Mouse (Mus musculus) c-Kit-positive CD71-negative TER-119-negative erythroid progenitor cells, embryonic 14.5 days (primary cell): ENCODE results near the gene Pik3c2a.
"Not testable (repeated sequence)": the region's sequence is repeated elsewhere in the genome, so short reads cannot be mapped to it uniquely, and the experiment has no call there.

Experiments
- DNase-seq: peaks from one replicate; pipeline ENCODE4 v3.0.0-alpha.2; 2013; ENCODE audit warnings: low read depth

Pik3c2a gene

GRCm38 (mm10) chr7:116387389-116387788 is 55.9 kb downstream of the Pik3c2a start:
- DNase-seq = not testable (repeated sequence)

DNA sequence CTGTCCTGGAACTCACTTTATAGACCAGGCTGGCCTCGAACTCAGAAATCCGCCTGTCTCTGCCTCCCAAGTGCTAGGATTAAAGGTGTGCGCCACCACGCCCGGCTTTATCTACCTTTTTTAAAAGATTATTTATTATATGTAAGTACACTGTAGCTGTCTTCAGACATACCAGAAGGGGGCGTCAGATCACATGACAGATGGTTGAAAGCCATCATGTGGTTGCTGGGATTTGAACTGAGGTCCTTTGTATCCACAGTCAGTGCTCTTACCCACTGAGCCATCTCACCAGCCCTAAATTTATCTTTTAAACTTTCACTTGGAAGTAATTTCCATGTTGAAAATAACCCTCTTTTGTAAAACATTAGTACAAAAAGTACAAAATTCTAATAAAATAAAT is 64.1 kb downstream of the Pik3c2a start:
- DNase-seq = not testable (repeated sequence)

DNA sequence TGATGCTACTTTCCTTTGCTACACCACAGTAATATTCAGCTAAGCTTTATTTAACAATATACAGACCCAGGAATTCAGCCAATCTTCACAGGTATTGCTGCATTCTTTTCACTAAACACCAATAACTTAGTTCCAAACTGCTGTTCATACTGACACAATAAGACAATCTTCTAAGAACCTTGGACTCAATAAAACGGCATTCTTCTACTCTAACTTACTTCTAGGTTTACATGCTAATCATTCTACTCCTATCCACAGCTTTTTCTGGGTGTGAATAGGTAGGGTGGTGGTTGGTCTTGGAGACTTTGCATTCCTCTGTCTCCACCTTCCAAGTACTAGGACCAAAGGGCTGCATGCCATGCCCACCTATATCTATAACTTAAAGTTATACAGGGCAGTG is 69.0 kb downstream of the Pik3c2a start:
- DNase-seq = no peak

DNA sequence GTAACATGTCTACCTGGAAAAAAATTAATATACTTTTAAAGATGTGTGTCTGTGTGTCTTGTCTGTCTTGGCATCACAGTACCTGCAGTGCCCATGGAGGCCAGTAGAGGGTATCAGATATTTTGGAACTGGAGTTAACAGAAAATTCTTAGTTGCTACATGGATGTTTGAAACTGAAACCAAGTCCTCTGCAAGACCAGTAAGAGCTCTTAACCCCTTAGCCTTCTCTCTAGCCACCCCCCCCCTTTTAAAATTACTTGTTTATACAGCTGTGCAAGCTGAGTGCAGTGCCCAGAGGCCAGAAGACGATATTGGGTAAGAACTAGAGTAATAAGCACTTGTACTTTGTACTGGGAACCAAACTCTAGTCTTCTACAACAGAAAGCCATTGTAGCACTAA is 107.0 kb downstream of the Pik3c2a start:
- DNase-seq = peak; percentile 63

GRCm38 (mm10) chr7:116335133-116335532 is 108.1 kb downstream of the Pik3c2a start:
- no peak for DNase-seq

DNA sequence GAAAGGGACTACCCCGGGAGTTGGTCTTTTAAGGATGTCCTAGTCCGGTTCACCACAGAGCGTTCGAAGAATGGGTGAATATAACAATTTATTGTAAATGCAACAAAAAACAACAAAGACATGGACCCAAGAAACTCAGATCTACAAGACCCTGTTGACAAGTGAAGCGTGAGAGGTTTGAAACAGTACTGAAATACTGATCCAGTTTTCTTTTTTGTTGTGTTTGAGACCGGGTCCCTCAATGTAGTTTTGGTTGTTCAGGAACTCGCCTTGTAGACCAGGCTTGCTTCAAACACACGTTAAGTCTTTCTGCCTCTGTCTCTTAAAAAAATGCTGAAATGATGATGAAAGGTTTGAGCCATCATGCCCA is 108.6 kb downstream of the Pik3c2a start:
- DNase-seq = no peak

- DNase-seq = peak; percentile 93
Measured at GRCm38 (mm10) chr7:116333713-116334668, 109.3 kb downstream of the Pik3c2a start, which contains the start of gene Rps13. TSS of gene Rps13 (minus strand) at chr7:116334195.

- DNase-seq = no peak
Measured at GRCm38 (mm10) chr7:116331246-116331645, 112.0 kb downstream of the Pik3c2a start.

GRCm38 (mm10) chr7:116329858-116330257 is 113.4 kb downstream of the Pik3c2a start:
- no peak for DNase-seq

- no peak for DNase-seq
Measured at GRCm38 (mm10) chr7:116328777-116329176, 114.5 kb downstream of the Pik3c2a start.

DNA sequence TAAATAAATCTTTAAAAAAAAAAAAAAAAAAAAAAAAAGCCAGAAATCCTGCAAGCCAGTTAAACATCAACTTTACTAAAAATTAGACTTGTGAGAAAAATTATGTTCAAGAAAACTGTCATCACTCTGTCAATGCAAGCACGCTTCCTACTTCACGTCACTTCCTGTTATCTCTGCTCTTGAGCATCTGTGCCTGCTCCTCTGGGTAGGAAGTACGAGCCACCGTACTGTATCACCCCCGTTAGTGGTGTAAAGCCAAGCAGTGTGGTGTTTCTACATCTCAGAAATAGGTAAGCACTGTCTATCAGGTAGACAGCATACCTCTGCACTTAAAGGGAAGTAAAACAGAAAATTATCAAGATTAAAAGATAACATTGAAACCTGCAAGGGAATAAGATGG is 115.3 kb downstream of the Pik3c2a start:
- no peak for DNase-seq

GRCm38 (mm10) chr7:116323331-116323964 is 119.8 kb downstream of the Pik3c2a start:
- DNase-seq = no peak

DNA sequence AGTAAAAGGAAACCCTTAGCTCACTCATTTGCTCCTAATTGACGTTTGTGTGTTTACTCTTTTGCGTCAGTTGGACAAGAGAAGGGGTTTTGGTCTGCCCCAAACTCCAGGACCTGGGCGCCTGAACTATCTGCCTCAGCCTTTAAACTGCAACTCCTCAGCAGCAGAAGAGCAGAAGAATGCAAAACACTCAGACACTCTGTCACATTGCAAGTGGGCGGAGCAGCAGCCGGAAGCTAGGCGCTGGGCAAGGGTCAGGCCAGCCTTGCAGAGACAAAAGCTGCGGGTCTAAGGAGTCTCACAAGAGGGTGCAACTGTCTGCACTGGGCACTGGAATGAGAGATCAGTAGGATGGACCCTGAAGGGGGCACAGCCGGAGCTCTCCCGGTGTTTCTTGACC is 133.8 kb downstream of the Pik3c2a start:
- DNase-seq = no peak

GRCm38 (mm10) chr7:116308632-116308991 is 134.6 kb downstream of the Pik3c2a start:
- no peak for DNase-seq

GRCm38 (mm10) chr7:116307871-116308631 is 135.2 kb downstream of the Pik3c2a start, which contains the start of gene Plekha7:
TSS of gene Plekha7 (minus strand) at chr7:116308376.
- no peak for DNase-seq

DNA sequence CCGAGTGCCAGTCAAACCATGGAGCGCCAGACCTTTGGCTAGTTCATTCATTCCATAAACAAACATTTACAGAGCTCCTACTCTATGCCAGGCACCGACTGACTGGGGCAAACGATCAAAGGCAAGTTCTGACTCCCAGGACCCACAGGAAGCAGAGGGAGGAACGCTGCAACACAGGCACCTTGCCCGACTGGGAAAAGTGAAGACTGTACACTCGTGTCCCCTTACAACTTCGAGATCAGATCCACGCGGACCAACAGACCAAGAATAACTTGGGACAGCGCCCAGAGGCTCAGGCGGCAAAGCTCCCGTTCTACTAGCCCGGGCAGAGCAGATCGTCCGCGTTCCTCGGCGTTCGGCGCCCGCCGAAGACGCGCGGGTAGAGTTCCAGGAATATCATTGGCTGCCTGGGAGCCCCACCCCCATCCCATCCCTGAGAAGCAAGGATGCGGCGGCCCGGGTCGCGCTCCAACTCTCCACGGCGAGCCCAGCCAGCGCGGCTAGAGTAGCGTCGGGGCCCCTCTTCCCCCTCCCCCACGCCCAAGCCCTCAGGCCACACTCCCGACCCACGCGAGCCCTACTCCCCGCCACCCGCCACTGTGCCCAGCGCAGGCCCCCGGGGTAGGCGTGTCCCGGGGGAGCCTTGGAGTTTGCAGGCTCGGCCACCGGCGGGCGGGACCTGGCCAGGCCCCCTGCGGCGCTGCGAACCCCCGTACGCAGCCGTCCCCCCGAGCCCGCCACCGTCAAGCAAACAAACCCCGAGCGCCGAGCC is 136.0 kb downstream of the Pik3c2a start:
- DNase-seq = no peak

GRCm38 (mm10) chr7:116306601-116307000 is 136.6 kb downstream of the Pik3c2a start:
- DNase-seq = no peak

GRCm38 (mm10) chr7:116301661-116302311 is 141.5 kb downstream of the Pik3c2a start:
- no peak for DNase-seq

- no peak for DNase-seq
Measured at GRCm38 (mm10) chr7:116301144-116301543, 142.1 kb downstream of the Pik3c2a start.

DNA sequence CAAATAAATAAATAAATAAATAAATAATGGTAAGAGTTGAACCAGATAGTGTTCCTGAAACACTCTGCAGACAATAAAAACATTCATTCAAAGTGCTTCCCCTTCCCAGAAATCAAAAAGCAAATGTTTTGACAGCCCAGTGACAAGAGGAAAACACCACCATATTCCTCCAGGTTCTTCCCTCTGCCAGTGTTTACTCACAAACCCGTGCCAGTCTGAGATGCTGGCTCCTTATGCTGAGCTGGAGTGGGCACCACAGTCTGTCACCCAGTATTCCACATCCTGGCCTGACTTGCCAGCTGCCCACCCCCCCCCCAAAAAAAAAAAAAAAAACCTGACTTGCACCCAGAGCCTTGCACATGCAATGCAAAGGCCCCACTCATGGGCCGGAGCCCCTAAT is 144.4 kb downstream of the Pik3c2a start:
- no peak for DNase-seq

- no peak for DNase-seq
Measured at GRCm38 (mm10) chr7:116298389-116298788, 144.9 kb downstream of the Pik3c2a start.
